Mouse (Mus musculus) layer of hippocampus, adult 8-10 months (tissue): ENCODE results near the gene Wnt2b. TPM values are rescaled to one million over a fixed set of nuclear protein-coding genes. Genes with fewer than 3 reads are reported as not detected.

Source experiments
- DNase-seq, 2 experiments: peaks; one replicate each; pipeline ENCODE4 v3.0.0; 2022; ENCODE audit warnings: low spot score in 2 of 2
- total RNA-seq, 4 experiments: library from RNA; stranded (reverse); gene quantifications; 2 replicates each; pipeline ENCODE4 v1.2.4; 2022

Gene Wnt2b
- total RNA-seq, result under 1 TPM; 0.41 to 0.58 (median 0.55) TPM

DNA sequence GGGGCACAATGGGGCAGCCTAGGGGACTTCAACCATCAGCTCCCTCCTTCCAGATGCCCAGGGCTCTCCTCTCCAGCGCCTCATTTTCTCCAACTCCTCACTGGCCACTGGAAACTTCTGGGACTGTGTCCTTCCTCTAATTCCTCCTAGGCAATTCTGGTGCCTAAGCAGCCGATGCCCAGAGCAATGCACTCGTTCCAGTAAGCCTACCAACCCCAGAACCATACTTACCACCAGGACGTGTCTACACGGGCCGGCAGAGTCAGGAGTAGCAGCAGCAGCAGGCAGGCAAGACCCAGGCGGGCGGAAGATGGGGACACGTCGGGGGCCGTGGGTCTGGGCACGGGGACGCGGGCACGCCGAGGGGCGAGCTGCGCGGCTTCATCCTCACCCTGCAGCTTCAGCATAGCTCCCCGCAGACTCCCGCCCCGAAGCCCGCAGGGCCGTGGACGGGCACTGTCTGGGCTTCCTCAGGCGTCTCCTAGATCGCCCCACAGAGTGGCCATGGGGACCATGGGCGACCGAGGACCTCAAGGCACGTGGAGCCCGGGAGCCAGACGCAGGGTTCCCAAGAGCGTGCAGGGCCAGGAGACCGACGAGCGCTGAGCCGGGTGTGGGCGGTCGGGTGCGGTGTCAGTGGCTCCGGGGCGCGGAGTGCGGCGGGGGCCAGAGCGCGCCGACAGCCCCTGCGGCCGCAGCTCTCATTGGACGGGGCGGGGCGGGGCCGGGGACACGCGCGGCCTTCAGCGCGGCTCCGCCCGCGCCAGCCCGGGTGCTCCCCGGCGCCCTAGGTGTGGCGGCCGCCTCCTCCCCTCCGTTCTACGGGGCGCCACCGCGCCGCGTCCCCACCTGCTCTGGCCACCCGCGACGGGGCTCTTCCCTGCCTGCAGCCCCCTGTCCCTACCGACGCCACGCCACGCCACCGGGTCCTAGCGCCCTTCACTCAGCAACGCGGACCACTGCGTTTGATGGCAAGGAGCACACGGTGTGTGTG is at the start of gene Wnt2b:
Gene Wnt2b (minus strand): TSS at position 856 of the 994 bp plus-strand sequence.
- DNase-seq, result no peak

DNA sequence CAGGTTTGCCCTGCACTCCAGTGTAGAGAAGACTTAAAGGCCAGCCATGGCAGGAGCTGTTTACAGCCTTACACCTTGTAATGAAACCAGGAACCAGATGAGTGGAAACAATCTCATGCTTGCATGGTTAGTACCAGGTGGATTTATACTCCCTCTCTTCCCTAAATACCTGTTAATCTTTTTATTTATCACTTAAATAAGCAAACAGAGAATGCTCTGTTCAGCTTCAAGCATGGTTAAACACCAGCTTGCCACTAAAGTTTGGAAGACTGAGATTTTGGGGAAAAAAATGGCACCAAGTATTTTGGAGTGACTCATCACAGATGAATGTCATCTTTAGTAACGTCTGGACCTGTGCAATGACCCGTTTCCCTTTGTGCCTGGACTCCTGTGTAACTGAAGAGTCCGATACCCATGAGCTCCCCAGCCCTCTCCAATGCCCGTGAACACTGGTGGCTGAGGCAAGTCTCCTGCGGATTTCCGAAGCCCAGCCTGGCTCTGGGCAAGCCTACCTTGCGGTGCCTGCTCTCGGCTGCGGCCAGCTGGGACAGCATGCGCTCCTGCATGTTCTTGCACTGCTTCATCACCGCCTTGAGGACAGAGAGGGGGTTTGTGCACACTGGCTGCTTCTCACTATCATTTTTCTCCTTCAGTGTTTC is 49.1 kb upstream of the Wnt2b start:
- DNase-seq, result no peak

DNA sequence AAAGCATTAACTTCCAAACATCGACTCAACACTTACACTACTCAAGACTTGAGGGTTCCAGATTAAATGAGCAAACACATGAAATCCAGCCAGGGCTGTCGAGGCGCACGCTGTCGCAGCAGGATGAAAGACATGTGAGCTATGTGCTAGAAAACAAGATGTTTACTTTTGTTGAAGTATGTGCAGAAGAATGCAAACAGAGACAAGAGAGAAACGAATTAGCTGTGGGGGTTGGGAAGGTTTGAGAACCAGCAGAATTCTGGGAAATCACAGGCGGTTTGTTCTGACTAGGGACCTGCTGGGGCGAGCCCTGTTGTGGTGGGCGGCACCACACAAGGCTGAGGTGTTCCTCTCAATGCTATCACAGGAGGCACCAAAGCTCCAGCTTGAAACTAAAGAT is 46.3 kb upstream of the Wnt2b start:
- DNase-seq, result no peak

DNA sequence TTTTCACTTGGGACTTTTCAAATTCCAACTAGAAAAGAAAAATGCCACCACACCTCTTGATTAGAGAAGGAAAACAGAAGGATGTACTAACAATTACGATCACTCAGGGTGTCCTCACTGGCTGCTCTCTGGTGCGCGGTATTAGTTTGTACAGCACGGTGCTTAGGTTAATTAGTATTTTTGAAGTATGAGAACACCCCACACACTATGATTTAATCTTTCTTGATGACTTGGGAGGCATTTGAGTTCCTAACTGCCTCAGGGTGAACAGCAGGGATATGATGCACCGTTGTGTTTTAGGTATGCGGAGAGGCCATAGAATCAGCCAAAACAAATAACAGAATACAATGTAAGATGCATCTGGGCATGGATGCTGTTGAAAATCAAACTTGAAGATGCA is 44.4 kb upstream of the Wnt2b start:
- no peak for DNase-seq

DNA sequence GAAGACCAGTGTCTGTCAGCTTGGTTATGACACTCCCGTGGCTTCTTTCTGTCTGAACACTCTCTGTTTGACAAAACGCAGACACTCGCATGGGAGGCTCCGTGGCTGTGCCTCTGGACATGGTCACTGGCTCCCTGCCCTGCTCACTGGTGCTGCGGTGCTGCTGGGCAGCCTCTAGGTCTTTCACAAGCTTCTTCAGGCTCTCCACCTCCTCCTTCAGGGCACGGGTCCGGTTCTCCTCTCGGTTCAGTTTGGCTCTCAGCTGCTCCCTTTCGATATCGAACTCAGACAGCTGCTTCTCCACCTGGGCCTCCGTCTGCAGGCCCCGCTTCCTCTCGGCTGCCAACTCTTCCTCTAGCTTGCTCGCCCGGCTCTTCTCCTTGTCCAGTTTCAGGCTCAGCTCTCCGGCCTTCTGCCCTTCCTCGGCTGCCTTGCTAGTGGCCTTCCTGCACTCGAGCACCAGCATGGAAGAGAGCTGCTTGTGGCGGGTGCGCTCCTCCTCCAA is 43.9 kb upstream of the Wnt2b start:
- DNase-seq, result no peak

DNA sequence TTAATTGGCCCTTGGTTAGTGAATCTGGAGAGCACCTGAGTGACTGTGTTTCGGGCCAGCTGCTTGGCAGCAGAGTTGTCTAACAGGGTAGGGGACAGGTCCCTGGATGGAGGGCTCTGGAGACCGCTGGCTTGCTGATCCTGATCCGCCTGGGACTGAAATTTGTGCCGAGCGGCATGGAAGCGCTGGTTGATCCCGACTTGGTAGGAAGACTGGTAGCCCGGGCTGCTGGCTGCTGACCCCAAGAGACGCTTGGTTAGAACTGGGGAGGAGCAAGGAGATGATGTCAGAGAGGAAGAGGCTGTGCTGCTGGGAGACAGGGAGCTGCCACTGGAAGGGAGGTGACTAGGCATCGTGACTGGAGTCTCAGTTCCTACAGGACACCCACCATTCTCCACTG is 43.3 kb upstream of the Wnt2b start:
- no peak for DNase-seq

DNA sequence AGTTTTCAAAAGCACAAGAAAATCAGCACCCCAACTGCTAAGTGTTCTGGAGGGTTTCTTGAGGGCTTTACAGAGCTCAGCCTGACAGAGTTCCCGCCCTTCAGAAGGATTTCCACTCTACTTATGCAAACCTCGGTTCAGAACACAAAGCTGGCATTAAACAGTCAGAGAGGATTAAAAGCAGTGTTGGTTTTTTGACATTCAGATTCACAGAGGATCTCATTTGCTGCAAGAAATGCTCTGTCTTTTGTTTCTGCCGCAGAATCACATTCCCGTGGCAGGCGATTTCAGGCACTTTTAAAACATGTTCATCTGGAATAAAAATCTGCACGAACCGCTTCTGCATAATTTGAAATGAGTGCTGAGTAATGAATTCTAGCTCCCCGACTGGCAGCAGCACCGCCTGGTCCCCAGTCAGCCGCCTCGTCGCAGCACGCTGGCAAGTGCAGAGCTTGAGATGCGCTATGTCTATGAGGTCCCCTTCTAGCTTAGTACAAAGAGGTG is 42.3 kb upstream of the Wnt2b start:
- peak; percentile 67 to 71 for DNase-seq

DNA sequence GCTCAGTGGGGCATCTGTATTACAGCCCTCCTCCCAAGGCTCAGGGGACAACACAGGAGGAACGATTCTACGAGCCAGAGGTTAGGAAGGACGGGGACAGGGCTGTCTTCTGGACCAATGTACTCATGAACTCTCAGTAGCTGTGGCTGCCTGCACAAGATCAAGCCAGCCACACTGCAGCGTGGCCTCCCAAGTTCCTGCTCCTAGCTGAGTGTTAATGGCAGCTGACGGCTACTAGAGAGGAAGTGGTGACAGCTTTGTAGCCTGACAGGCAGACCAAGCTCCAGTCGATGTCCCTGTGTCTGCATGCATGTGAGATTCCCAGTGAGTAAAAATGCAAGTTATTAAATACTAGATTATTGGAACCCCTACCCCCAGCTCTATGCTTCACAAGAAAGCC is 39.7 kb upstream of the Wnt2b start:
- no peak for DNase-seq

DNA sequence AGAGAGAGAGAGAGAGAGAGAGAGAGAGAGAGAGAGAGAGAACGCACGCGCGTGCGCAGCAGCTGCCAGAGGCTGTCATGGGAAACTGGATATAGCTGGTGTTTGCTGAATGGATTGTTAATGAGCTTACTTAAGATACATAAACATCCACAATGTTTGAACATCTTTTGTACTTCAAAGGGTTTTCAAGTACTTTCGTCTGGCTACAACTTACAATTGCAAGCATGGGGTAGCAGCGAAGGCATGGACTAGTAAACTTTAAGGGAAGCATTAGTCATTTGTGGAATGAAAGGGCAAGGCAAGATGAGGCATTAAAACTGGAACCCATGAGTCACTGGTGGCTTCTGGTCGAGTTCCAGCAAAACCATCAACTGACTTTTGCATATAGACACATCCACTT is 38.8 kb upstream of the Wnt2b start:
- DNase-seq, result no peak

DNA sequence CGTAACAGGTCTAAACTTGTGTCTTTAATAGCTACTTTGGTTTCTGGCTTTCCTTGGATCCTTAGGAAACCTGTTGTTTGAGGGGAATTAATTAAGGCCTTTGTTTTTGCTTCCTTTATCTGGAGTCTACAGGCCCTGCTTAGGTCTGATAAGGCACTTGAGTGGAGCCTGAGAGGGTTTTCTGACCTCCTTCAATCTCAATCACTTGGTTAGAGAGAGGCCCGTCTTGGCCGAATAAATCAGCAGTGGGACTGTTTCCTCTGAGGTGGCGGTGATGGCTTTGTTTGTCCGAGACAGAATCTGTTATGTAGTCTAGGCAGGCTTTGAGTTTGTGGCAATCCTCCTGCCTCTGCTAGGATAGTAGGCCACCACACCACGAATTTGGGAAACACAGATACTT is 35.8 kb upstream of the Wnt2b start:
- DNase-seq, result no peak

DNA sequence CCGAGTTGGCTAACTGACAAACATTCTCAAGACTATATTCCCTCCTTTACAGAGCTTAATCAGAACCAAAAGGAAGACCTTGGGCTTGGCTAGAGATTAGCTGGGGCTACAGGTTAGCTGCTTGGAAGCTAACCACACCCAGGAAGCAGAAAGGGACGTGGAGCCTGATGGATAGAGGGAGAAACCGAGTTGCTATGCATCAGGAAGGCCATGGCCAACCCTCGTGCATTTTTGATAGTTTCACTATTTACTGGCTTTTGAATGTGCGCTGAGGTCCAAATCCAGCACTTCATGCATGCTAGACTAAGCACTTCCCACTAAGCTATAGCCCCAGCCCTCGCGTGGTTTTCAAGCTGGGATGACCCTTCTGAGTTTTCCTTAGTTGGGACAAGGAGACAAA is 34.0 kb upstream of the Wnt2b start:
- DNase-seq, result no peak

DNA sequence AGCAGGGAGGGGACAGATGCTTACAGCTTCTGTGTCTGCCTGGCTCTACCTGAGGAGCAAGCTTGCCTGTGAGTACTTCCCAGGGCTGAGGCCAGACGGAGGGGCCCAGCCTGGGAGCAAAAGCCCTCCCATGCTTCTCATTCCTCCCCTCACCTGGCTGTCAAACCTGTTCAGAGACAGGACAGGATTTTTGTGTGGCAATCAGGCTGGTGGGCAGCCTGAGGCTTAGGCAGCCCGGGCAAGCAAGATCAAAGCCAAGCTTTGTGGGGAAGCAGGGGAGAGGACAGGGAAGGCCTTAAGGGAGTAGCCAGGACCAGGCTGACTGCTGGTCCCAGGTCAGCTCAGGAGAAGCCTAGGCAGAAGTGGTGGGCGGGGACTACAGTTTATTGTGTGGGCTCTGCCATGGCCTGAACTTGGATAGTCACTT is 32.7 kb upstream of the Wnt2b start:
- no peak for DNase-seq

DNA sequence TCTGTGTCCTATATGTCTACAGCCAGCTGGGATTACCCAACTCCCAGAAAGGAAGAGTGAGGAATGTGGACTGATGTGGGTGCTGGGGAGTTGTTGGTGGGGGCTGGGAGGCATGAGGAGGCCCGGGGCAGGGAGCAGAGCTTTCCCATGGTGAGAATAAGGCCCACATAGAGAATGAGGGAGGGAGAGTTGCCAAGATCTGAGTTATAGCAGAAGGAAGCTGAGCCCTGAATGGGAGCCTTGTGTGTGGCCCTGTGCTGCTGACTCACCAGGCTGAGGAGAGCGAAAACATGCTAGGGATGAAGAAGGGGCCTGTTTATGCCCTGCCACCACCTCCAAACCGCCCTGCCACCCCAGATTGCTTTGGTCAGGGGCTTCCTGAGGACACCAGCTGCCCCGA is 32.1 kb upstream of the Wnt2b start:
- DNase-seq, result peak; percentile 64 to 77

DNA sequence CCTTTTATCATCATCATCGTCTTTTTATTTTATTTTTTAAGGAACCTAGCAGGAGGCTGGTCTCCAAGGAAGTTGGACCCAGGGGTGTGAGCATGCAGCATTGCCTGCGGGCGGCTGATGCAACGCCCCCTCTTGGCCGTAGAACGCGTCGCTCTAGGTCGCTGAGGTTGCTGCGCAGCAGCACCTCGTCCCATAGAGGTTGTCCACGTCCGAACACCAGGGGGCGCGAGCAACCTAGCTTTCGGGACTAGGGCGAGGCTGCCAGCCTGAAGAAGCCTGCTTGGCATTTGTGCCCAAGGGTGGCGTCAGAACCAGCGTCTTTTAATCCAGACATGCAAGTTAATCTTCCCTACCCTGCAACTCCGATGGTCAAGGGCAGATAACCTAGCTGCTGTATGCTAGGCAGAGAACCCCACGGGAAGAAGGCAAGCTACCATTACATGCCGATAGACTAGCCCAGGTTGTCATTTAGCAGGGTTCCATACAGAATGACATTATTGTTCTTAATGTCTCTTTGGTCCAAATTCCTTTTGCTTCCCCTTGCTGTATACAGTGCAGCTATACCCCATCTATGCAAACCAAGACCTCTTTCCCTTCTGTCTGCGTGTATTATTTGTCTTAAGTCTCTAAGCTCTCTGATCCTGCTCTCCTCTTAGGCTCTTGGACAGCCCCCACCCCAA is 31.1 kb upstream of the Wnt2b start:
- DNase-seq, result peak; percentile 84 to 92

DNA sequence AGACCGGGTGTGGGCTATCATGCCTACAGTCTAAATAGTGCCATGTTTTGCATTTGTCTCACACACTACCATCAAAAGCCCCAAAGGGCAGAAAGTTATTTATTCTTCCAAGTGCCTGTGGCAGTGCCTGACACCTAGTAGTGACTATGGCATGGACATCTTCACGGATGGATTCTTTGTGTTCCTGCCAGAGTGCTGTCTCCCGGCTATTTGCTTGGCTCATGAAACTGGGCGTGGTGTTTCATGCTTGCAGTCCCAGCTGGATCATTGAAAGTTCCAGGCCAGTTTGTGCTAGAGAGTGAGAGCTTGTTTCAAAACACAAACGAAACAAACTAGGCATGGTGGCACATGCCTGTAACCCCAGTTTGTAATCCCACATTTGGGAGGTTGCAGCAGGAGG is 30.0 kb upstream of the Wnt2b start:
- DNase-seq, result no peak

DNA sequence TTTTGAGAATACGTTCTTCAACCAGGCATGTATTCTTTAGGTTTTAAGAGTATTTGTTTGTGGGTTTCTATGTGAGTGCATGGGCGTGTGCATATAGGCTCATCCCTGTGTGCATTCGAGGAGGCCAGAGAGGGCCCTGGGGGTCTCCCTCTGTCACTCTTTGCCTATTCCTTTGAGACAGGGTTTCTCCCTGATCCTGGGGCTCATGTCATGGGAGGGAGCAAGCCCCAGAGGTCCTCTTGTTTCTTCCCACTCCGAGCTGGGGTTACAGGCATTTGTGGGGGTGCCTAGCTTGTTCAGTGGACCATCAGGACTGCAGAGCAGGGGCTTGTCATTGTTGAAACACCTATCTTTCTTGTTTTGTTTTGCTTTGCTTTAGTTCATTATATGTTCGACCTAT is 26.2 kb upstream of the Wnt2b start:
- no peak for DNase-seq

DNA sequence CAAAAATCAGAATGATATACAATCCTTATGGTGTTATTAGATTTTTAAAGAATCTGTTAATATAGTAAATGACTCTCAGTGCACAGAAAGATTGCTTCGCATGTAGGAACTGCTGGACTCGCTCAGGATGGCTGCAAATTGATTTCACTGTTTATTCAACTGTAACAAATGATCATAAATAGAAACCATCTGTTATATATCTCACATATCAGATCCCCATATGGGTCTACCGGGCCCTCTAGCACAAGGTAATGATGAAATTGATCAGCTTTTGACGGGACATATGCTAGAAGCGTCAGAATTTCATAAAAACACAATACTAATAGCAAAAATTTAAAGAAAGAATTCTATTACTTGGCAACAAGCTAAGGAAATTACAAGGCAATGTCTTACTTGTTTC is 18.0 kb upstream of the Wnt2b start:
- no peak for DNase-seq

DNA sequence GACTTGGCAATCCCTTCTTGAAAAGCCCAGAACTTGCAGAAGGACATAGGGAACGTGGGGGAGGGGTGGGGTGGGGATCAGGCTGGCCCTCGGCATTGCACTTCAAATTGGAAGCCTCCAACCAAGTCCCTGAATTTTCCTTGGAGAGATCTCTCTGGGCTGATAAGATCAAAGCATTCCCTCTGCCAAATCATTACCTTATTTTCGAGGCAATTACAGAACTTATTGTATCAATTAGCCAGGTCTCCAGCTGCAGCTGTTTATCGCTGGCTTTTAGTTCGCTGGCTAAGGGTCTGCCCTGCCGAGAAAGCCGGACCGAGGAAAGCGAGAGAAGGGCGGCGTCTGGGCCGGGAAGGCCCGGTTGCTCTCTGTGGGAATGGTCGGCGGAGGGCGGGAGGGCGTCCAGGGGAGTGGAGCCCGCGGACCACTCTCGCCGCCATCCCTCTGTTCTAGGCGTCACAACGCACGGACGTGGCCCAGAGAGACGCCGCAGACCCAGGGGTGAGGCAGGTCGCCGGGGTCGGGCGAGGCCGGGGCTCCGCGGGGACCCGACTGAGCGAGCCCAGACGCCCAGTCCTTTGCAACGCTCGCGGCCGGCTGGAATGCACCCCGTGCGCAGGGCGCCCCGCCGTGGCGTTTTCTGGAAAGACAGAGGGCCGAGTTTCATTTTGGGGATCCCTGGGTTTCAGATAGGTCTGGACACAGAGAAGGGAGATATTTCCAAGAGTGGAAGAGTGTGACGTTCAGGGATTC is 6.0 kb upstream of the Wnt2b start:
- DNase-seq, result peak; percentile 63 to 81

DNA sequence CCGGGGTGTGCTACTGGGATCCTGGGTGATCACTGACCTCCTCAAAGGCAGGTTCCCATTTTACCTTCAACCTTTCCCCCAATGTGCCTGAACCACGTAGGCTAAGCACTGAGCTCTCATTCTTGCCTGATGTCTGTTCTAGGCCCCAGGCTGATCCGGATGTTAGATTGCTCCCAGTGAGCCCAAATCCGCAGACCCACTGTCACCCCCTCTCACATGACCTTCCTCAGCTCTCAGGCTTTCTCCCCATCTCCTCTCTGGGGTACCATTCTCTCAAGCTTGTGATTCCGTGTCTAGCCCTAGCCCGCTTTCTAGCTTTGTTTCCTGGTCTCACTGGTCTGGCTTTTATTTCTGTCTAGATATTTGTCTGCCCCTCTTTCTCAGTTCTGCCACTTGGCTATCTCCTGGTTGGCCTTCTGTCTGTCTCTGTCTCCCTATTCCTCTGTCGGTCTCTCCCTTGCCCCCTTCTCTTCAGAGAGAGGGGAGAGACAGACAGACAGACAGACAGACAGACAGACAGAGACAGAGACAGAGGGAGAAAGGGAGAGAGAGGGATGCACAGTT is 4.4 kb upstream of the Wnt2b start:
- DNase-seq, result no peak

DNA sequence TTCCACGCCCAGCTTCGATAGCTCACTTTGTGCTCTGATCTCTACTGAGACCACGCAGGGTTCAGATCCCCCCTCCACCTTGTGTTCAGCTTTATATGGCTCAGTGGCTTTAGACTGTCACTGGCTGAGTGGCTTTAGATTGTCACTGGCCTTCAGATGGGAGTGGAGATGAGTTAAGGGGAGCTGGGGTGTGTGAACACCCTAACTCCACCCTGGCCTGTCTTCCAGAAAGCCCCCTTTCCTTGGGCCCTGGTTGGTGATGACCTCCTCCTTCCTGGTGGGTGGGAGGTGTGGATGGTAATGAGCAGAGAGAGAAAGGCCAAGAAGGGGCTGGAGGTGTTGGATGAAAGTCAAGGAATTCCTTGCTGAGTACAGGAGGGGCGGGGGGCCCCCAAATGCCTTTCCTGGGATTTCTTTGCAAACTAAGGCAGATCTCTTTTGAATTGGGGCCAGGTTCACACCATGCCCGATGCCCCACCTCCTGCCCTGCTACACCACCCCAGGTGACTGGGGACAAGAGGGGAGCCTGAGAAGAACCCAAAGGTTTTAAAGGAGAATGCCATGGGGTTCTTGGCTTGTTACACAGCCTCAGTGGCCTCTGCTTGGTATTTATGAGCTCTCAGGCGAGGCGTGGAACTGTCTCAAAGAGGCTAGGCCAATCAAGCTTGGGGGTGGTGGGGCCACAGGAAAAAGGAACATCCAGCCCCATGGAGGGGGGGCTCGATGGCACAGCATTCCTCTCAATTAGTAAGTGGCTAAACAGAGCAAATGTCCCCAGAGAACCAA is 3.5 kb upstream of the Wnt2b start:
- no peak for DNase-seq
